Mouse (Mus musculus) erythroblast, embryonic 14.5 days (primary cell): ENCODE results near the gene Wdr53.

ENCODE experiments used
- GATA1 ChIP-seq: IDR thresholded peaks from 2 replicates; pipeline ENCODE4 v1.6.1; 2012; ENCODE audit warnings: low read length, inconsistent platforms, mixed read lengths
- TAL1 ChIP-seq: IDR thresholded peaks from 3 replicates; pipeline ENCODE4 v1.6.1; 2012; ENCODE audit warnings: low read length, inconsistent platforms, mixed read lengths

DNA sequence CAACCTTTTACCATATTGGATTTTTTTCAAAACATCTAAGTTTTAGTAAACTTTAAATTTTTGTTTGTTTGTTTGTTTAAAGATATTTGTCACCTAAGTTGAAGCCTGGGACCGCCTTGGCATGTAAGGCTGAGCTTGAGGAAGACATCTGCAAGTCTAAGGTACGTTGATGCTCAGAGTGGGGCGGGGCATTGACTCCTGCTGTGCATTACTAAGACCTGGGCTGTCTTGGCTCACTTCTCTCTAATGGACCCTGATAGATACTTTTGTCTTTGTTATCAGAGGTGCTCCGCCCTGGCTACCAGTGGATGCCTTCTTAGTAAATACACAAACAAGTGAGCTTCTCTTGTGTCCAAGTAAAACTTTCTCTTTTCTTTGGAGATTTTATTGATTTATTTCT lies 44.8 kb downstream of the Wdr53 start:
- TF ChIP-seq GATA1 (no peak), TAL1 (no peak)
